8 mouse cellular contexts compared by ENCODE assay signal in the genomic region with DNA sequence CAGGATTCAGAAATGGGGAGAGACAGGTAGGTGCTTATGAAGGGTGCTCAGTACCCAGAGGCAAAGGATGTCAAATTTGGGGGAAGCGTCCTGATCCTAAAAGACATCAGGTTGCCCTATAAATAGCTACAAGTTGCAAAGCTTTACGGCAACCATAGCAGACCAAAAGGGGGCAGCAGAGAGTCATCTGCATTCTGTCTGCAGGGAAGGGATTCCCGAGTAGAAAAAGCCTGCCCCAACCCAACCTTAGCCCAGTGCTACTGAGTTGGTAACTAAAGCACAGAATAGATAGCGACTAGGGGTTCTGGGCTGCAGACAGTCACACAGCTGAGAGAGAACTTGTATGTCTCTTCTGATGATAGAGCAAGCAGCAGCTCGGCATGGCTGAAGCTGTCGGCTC. TPM values are rescaled to one million over a fixed set of nuclear protein-coding genes. Genes with fewer than 3 reads are reported as not detected.
A peak's percentile ranks its signal among the peaks of the same experiment; 100 is the strongest.
DNase-seq lines count a peak whose midpoint lies in the region; ATAC-seq and TF ChIP-seq lines count a peak whose summit lies in the region.

No protein-coding gene starts in this region.

- peak; percentile 35 for TF ChIP-seq CTCF in ES-Bruce4 (IDR thresholded peaks at IDR 0.05; ENCODE audit: low read depth, low read length)
- TF ChIP-seq CTCF in embryonic fibroblast, embryonic 13.5 days (IDR thresholded peaks at IDR 0.05; ENCODE audit: borderline replicate concordance, insufficient read depth, low read length) = 0 out of 2 replicates have a peak, but pooled peaks have one; percentile 28
- peak; percentile 95 for TF ChIP-seq CTCF in lung, embryonic 14.5 days (IDR thresholded peaks at IDR 0.05; ENCODE audit: low read depth)

- H3K36me3 ChIP-seq in ES-Bruce4 (ENCODE audit: control insufficient read depth, insufficient read depth, low read length, poor library complexity, severe bottlenecking) = peaks cover 5% of the 10 kb centered on the region; the same call in 1 of the 2 replicates
- peaks cover 14% of the 10 kb centered on the region for H3K36me3 ChIP-seq in heart, embryonic 12.5 days
- 0 out of 2 replicates have a peak, but pooled peaks cover 7% of the 10 kb centered on the region for H3K36me3 ChIP-seq in lung, embryonic 14.5 days (ENCODE audit: insufficient read depth)

- WGBS in heart, embryonic 12.5 days = 27% methylated on average over 6 of the region's 6 CpGs
- 39% methylated on average over 6 of the region's 6 CpGs for WGBS in large intestine, adult 2 months
- 35% methylated on average over 6 of the region's 6 CpGs for WGBS in lung, embryonic 14.5 days

- H3K4me2 ChIP-seq in heart, embryonic 12.5 days = no peak overlapping the region
- H3K4me2 ChIP-seq in lung, embryonic 14.5 days = no peak overlapping the region

- no peaks in the 10 kb centered on the region for H3K9me3 ChIP-seq in ES-Bruce4 (replicated peaks; ENCODE audit: control insufficient read depth, insufficient read depth, low read length, poor library complexity, severe bottlenecking)
- no peaks in the 10 kb centered on the region for H3K9me3 ChIP-seq in heart, embryonic 12.5 days (replicated peaks)
- H3K9me3 ChIP-seq in lung, embryonic 14.5 days (ENCODE audit: low read depth, low read length) = no peaks in the 10 kb centered on the region

- peak; percentile 93 for DNase-seq in brain, adult 2 months (ENCODE audit: low read depth, low spot score)
- DNase-seq in large intestine, adult 2 months (ENCODE audit: low read depth, low spot score) = peak; percentile 28
- DNase-seq in lung, embryonic 14.5 days = peak; percentile 95
- DNase-seq in ovary, adult 18-20 months (ENCODE audit: low spot score) = peak; percentile 35
- peak; percentile 67 for DNase-seq in thymus, postnatal 25 days

- H3K27me3 ChIP-seq in ES-Bruce4 (ENCODE audit: control insufficient read depth, insufficient read depth, low read length, poor library complexity, severe bottlenecking) = no peaks in the 10 kb centered on the region
- no peaks in the 10 kb centered on the region for H3K27me3 ChIP-seq in heart, embryonic 12.5 days (replicated peaks)
- no peaks in the 10 kb centered on the region for H3K27me3 ChIP-seq in lung, embryonic 14.5 days (ENCODE audit: insufficient read depth, low read length)

- TF ChIP-seq EP300 in ES-Bruce4 (IDR thresholded peaks at IDR 0.05; ENCODE audit: insufficient read depth, low read depth, low read length) = no peak

- no peak for TF ChIP-seq POLR2A in ES-Bruce4 (IDR thresholded peaks at IDR 0.05; ENCODE audit: insufficient read depth, low read length)
- no peak for TF ChIP-seq POLR2A in embryonic fibroblast, embryonic 13.5 days (IDR thresholded peaks at IDR 0.05; ENCODE audit: low read depth, low read length)

- no peak overlapping the region for H3K4me3 ChIP-seq in ES-Bruce4 (ENCODE audit: low read depth, low read length)
- no peak overlapping the region for H3K4me3 ChIP-seq in embryonic fibroblast, embryonic 13.5 days (ENCODE audit: insufficient read depth, low read length)
- no peak overlapping the region for H3K4me3 ChIP-seq in heart, embryonic 12.5 days
- H3K4me3 ChIP-seq in lung, embryonic 14.5 days (ENCODE audit: low read depth, low read length) = no peak overlapping the region

- H3K9ac ChIP-seq in ES-Bruce4 (ENCODE audit: low read depth, poor library complexity, severe bottlenecking) = no peak overlapping the region
- H3K9ac ChIP-seq in heart, embryonic 12.5 days = no peak overlapping the region
- no peak overlapping the region for H3K9ac ChIP-seq in lung, embryonic 14.5 days

- H3K4me1 ChIP-seq in ES-Bruce4 (ENCODE audit: control insufficient read depth, insufficient read depth, low read length) = no peaks in the 10 kb centered on the region
- peaks cover 6% of the 10 kb centered on the region for H3K4me1 ChIP-seq in embryonic fibroblast, embryonic 13.5 days (ENCODE audit: control insufficient read depth, insufficient read depth, low read length)
- 0 out of 2 replicates have a peak, but pooled peaks cover 4% of the 10 kb centered on the region for H3K4me1 ChIP-seq in heart, embryonic 12.5 days (replicated peaks)
- no peaks in the 10 kb centered on the region for H3K4me1 ChIP-seq in lung, embryonic 14.5 days (ENCODE audit: insufficient read depth)

- H3K27ac ChIP-seq in ES-Bruce4 (ENCODE audit: insufficient read depth, low read length) = no peak overlapping the region
- no peak overlapping the region for H3K27ac ChIP-seq in embryonic fibroblast, embryonic 13.5 days (ENCODE audit: insufficient read depth, low read length)
- no peak overlapping the region for H3K27ac ChIP-seq in heart, embryonic 12.5 days (ENCODE audit: poor library complexity, severe bottlenecking)
- no peak overlapping the region for H3K27ac ChIP-seq in lung, embryonic 14.5 days (ENCODE audit: low read depth)

- ATAC-seq in heart, embryonic 12.5 days (ENCODE audit: insufficient number of reproducible peaks, low FRiP score) = peak; percentile 29; the same call in 1 of the 2 replicates
- ATAC-seq in lung, embryonic 14.5 days (ENCODE audit: insufficient read depth) = peak; percentile 52; the same call in 1 of the 2 replicates

RNA-seq across cellular contexts. Expression of a gene that starts 31.0 kb away (rescaled TPM):
- polyA plus RNA-seq in ES-Bruce4 (2011; ENCODE audit: insufficient read depth, insufficient read length, low read depth, missing spikeins) = 61.2 and 63.1 TPM in 2 replicates
- polyA plus RNA-seq in embryonic fibroblast, embryonic 13.5 days (2011; ENCODE audit: insufficient read length, low read depth, missing spikeins) = 20.8 and 26.1 TPM in 2 replicates
- polyA plus RNA-seq in heart, embryonic 12.5 days (2016; fragmentation: Nextera tagmentation; extraction: Ambion mirVana) = 72.6 and 73.0 TPM in 2 replicates
- polyA plus RNA-seq in large intestine, adult 2 months (2012; rRNA removed) = 18.2 and 21.7 TPM in 2 replicates
- polyA plus RNA-seq in lung, embryonic 14.5 days (2014; fragmentation: Nextera tagmentation; extraction: Ambion mirVana) = 60.9 and 63.0 TPM in 2 replicates

RNA-seq across cellular contexts. Expression of a gene that starts 31.0 kb away (rescaled TPM):
- polyA plus RNA-seq in ES-Bruce4 (2011; ENCODE audit: insufficient read depth, insufficient read length, low read depth, missing spikeins) = 39.4 and 40.2 TPM in 2 replicates
- polyA plus RNA-seq in embryonic fibroblast, embryonic 13.5 days (2011; ENCODE audit: insufficient read length, low read depth, missing spikeins) = 19.7 and 23.2 TPM in 2 replicates
- polyA plus RNA-seq in heart, embryonic 12.5 days (2016; fragmentation: Nextera tagmentation; extraction: Ambion mirVana) = 56.0 and 56.3 TPM in 2 replicates
- polyA plus RNA-seq in large intestine, adult 2 months (2012; rRNA removed) = 19.0 and 20.8 TPM in 2 replicates
- polyA plus RNA-seq in lung, embryonic 14.5 days (2014; fragmentation: Nextera tagmentation; extraction: Ambion mirVana) = 47.3 and 48.8 TPM in 2 replicates

Comparison
In these comparisons a context has a peak if more than half of its experiments do, and no peak if none do; other contexts are left out.
1. CTCF ChIP-seq: peak in every context shown above with its lines; median percentile 95 in lung, embryonic 14.5 days; 35 in ES-Bruce4; 28 in embryonic fibroblast, embryonic 13.5 days.
2. DNase-seq: peak in every context shown above with its lines; median percentile 95 in lung, embryonic 14.5 days; 93 in brain, adult 2 months; 67 in thymus, postnatal 25 days; 35 in ovary, adult 18-20 months; 28 in large intestine, adult 2 months.